Mouse (Mus musculus): ENCODE measurements at regions not wholly inside any gene's neighbourhood (a gene's known extent, or its start where the extent isn't known, plus 50 kb on each side); places are given as distances from the start of the nearest gene placed in this dataset.

GRCm38 (mm10) chr9:120709146-120709655 is 138.0 kb downstream of the Rpl14 start:
- no peak for TF ChIP-seq CTCF (IDR thresholded peaks at IDR 0.05; ENCODE audit: low read depth, low read length)
- no peak for TF ChIP-seq POLR2A (IDR thresholded peaks at IDR 0.05; ENCODE audit: insufficient read depth, low read length)
- TF ChIP-seq EP300 (IDR thresholded peaks at IDR 0.05; ENCODE audit: insufficient read depth, low read depth, low read length) = no peak

Data from ES-Bruce4 (cell line).